Mouse (Mus musculus) megakaryocyte, adult 5-6 weeks (primary cell): ENCODE measurements around the gene Btbd6. TPM values are rescaled to one million over a fixed set of nuclear protein-coding genes. Genes with fewer than 3 reads are reported as not detected.

ENCODE experiments used
- total RNA-seq, 2 experiments: library from RNA; stranded (forward) in 1 of 2; stranded (reverse) in 1 of 2; fragments of 153-499, 151-499 nt in 1 of 2; fragments of 221-1000, 200-1000 nt in 1 of 2; gene quantifications; 2 replicates each; pipeline versions ENCODE4 v1.2.3 to v1.2.4; 2015 to 2017

The Btbd6 gene
- total RNA-seq, 2 experiments from 2014 or later = 4.0 to 4.2 TPM

Other genes starting within 250 kb of the Btbd6 start
- gene Pld4, start 215.8 kb upstream of the Btbd6 start, total RNA-seq (2015) = 532 and 545 TPM in 2 replicates
- gene Pld4, start 215.8 kb upstream of the Btbd6 start, total RNA-seq (2017) = 316 and 364 TPM in 2 replicates
- not detected in 2 replicates for gene Ahnak2, start 173.8 kb upstream of the Btbd6 start, total RNA-seq (2015)
- gene Ahnak2, start 173.8 kb upstream of the Btbd6 start, total RNA-seq (2017) = 0.04 and 0.15 TPM in 2 replicates
- gene Clba1, start 167.5 kb upstream of the Btbd6 start, total RNA-seq (2015) = 0.16 and 0.32 TPM in 2 replicates
- 0.40 and 0.69 TPM in 2 replicates for gene Clba1, start 167.5 kb upstream of the Btbd6 start, total RNA-seq (2017)
- gene Cdca4, start 147.1 kb upstream of the Btbd6 start, total RNA-seq (2015) = 62.0 and 67.7 TPM in 2 replicates
- gene Cdca4, start 147.1 kb upstream of the Btbd6 start, total RNA-seq (2017) = 48.9 and 57.9 TPM in 2 replicates
- 20.0 and 25.8 TPM in 2 replicates for gene Gpr132, start 108.3 kb upstream of the Btbd6 start, total RNA-seq (2015)
- gene Gpr132, start 108.3 kb upstream of the Btbd6 start, total RNA-seq (2017) = 7.6 and 10.7 TPM in 2 replicates
- 0.36 and 1.3 TPM in 2 replicates for gene Jag2, start 46.7 kb upstream of the Btbd6 start, total RNA-seq (2015)
- not detected in 2 replicates for gene Jag2, start 46.7 kb upstream of the Btbd6 start, total RNA-seq (2017)
- gene Nudt14, start 34.4 kb upstream of the Btbd6 start, total RNA-seq (2015) = 9.7 and 10.5 TPM in 2 replicates
- gene Nudt14, start 34.4 kb upstream of the Btbd6 start, total RNA-seq (2017) = 11.4 and 11.9 TPM in 2 replicates
- gene Brf1, start 24.2 kb downstream of the Btbd6 start, total RNA-seq (2015) = 20.2 and 25.3 TPM in 2 replicates
- gene Brf1, start 24.2 kb downstream of the Btbd6 start, total RNA-seq (2017) = 37.0 and 43.6 TPM in 2 replicates
- 55.1 TPM in 2 replicates for gene Pacs2, start 38.0 kb downstream of the Btbd6 start, total RNA-seq (2015)
- 36.5 and 37.5 TPM in 2 replicates for gene Pacs2, start 38.0 kb downstream of the Btbd6 start, total RNA-seq (2017)
- gene Tex22, start 98.0 kb downstream of the Btbd6 start, total RNA-seq (2015) = 0.25 TPM in 1 of 2 replicates, not detected in the other
- 0.88 TPM in 1 of 2 replicates, not detected in the other for gene Tex22, start 98.0 kb downstream of the Btbd6 start, total RNA-seq (2017)
- gene Mta1, start 121.8 kb downstream of the Btbd6 start, total RNA-seq (2015) = 32.0 and 35.5 TPM in 2 replicates
- 14.5 and 21.4 TPM in 2 replicates for gene Mta1, start 121.8 kb downstream of the Btbd6 start, total RNA-seq (2017)
- 0.38 and 2.0 TPM in 2 replicates for gene Crip2, start 163.8 kb downstream of the Btbd6 start, total RNA-seq (2015)
- 2.1 TPM in 1 of 2 replicates, not detected in the other for gene Crip2, start 163.8 kb downstream of the Btbd6 start, total RNA-seq (2017)
- 2,464 and 2,556 TPM in 2 replicates for gene Crip1, start 169.8 kb downstream of the Btbd6 start, total RNA-seq (2015)
- 1,998 and 2,176 TPM in 2 replicates for gene Crip1, start 169.8 kb downstream of the Btbd6 start, total RNA-seq (2017)
- gene Tedc1, start 179.9 kb downstream of the Btbd6 start, total RNA-seq (2015) = 3.6 and 3.7 TPM in 2 replicates
- 12.3 and 13.0 TPM in 2 replicates for gene Tedc1, start 179.9 kb downstream of the Btbd6 start, total RNA-seq (2017)
- 0.69 TPM in 1 of 2 replicates, not detected in the other for gene Tmem121, start 209.4 kb downstream of the Btbd6 start, total RNA-seq (2015)
- not detected in 2 replicates for gene Tmem121, start 209.4 kb downstream of the Btbd6 start, total RNA-seq (2017)